Mouse (Mus musculus): ENCODE data around the gene Ctbp2. TPM values are rescaled to one million over a fixed set of nuclear protein-coding genes. Genes with fewer than 3 reads are reported as not detected.

Gene Ctbp2
- total and polyA plus RNA-seq, 3 experiments = 74.9 to 90.7 TPM; not detected in 1

GRCm38 (mm10) chr7:133005772-133006171 lies 118.4 kb downstream of the Ctbp2 start:
- peaks cover 8 to 18% of the 10 kb centered on the region in 2 experiments for H3K4me1 ChIP-seq (ENCODE audit: control insufficient read depth in 1 of 2, insufficient read depth in 2 of 2, low read length in 2 of 2)
- H3K27ac ChIP-seq (ENCODE audit: control insufficient read depth, low read depth, low read length) = no peak overlapping the region
- H3K79me2 ChIP-seq (ENCODE audit: control insufficient read depth, insufficient read depth, low read length, poor library complexity) = no peaks in the 10 kb centered on the region
- no peaks in the 10 kb centered on the region for H3K27me3 ChIP-seq (ENCODE audit: control insufficient read depth in 1 of 2, insufficient read depth in 2 of 2, low read length in 2 of 2)
- TF ChIP-seq CTCF (IDR thresholded peaks at IDR 0.05 in 2 of 3, conservative IDR thresholded peaks at IDR 0.05 in 1 of 3; ENCODE audit: control insufficient read depth in 1 of 3, insufficient read depth in 1 of 3, low read depth in 2 of 3, low read length in 3 of 3, poor library complexity in 1 of 3, severe bottlenecking in 1 of 3) (no peak), UBTF (IDR thresholded peaks at IDR 0.05; ENCODE audit: borderline replicate concordance, insufficient read depth, low read depth, low read length) (no peak), MAX (IDR thresholded peaks at IDR 0.05; ENCODE audit: low read length) (no peak), MAZ (IDR thresholded peaks at IDR 0.05; ENCODE audit: low read depth, low read length) (no peak), GATA1 (IDR thresholded peaks at IDR 0.05; ENCODE audit: low read depth, low read length) (no peak), ZC3H11A (IDR thresholded peaks at IDR 0.05; ENCODE audit: low read depth, low read length) (no peak), ZNF384 (IDR thresholded peaks at IDR 0.05; ENCODE audit: low read depth, low read length) (no peak), NRF1 (IDR thresholded peaks at IDR 0.05; ENCODE audit: insufficient read depth, low read depth, low read length, poor library complexity, severe bottlenecking) (no peak), RAD21 (IDR thresholded peaks at IDR 0.05; ENCODE audit: low read depth, low read length) (no peak), MYB (IDR thresholded peaks at IDR 0.05; ENCODE audit: low read depth, low read length) (no peak), CHD2 (IDR thresholded peaks at IDR 0.05; ENCODE audit: low read length) (no peak), ELF1 (IDR thresholded peaks at IDR 0.05; ENCODE audit: low read depth, low read length) (no peak), ETS1 (IDR thresholded peaks at IDR 0.05; ENCODE audit: low read depth, low read length) (no peak), E2F4 (IDR thresholded peaks at IDR 0.05; ENCODE audit: borderline replicate concordance, low read depth, low read length) (no peak), BHLHE40 (IDR thresholded peaks at IDR 0.05; ENCODE audit: borderline replicate concordance, low read depth, low read length) (no peak), USF1 (IDR thresholded peaks at IDR 0.05; ENCODE audit: low read depth, low read length) (no peak), ZMIZ1 (IDR thresholded peaks at IDR 0.05; ENCODE audit: low read depth, low read length) (no peak), HCFC1 (IDR thresholded peaks at IDR 0.05; ENCODE audit: low read depth, low read length) (no peak), KAT2A (conservative IDR thresholded peaks at IDR 0.05; ENCODE audit: low read depth, low read length) (no peak)
- no peak overlapping the region for H3K4me3 ChIP-seq (ENCODE audit: control insufficient read depth in 1 of 2, insufficient read depth in 1 of 2, low read depth in 2 of 2, low read length in 2 of 2)
- H3K36me3 ChIP-seq (ENCODE audit: control insufficient read depth in 1 of 2, insufficient read depth in 2 of 2, low read length in 2 of 2) = peaks cover 0 to 12% of the 10 kb centered on the region in 2 experiments; a peak in 3 of 4 replicates
- no peak for DNase-seq (ENCODE audit: low read depth, low spot score)
- no peaks in the 10 kb centered on the region for H3K9me3 ChIP-seq (replicated peaks; ENCODE audit: insufficient read depth, low read length)
- no peak overlapping the region for H3K9ac ChIP-seq (ENCODE audit: control insufficient read depth, low read depth, low read length, poor library complexity, severe bottlenecking)

- Histone ChIP-seq H3K9ac (ENCODE audit: control insufficient read depth, low read depth, low read length, poor library complexity, severe bottlenecking) (no peak overlapping the region), H3K27ac (ENCODE audit: control insufficient read depth, low read depth, low read length) (no peak overlapping the region), H3K27me3 (ENCODE audit: control insufficient read depth in 1 of 2, insufficient read depth in 2 of 2, low read length in 2 of 2) (no peaks in the 10 kb centered on the region), H3K4me1 (ENCODE audit: control insufficient read depth in 1 of 2, insufficient read depth in 2 of 2, low read length in 2 of 2) (peaks cover 8 to 17% of the 10 kb centered on the region in 2 experiments), H3K4me3 (ENCODE audit: control insufficient read depth in 1 of 2, insufficient read depth in 1 of 2, low read depth in 2 of 2, low read length in 2 of 2) (no peak overlapping the region), H3K36me3 (ENCODE audit: control insufficient read depth in 1 of 2, insufficient read depth in 2 of 2, low read length in 2 of 2) (peaks cover 1 to 12% of the 10 kb centered on the region in 2 experiments; a peak in 3 of 4 replicates), H3K9me3 (replicated peaks; ENCODE audit: insufficient read depth, low read length) (no peaks in the 10 kb centered on the region), H3K79me2 (ENCODE audit: control insufficient read depth, insufficient read depth, low read length, poor library complexity) (no peaks in the 10 kb centered on the region)
- peak; percentile 88 for DNase-seq (ENCODE audit: low read depth, low spot score)
- TF ChIP-seq MYC (IDR thresholded peaks at IDR 0.05; ENCODE audit: low read depth, low read length) (peak; percentile 96), RAD21 (IDR thresholded peaks at IDR 0.05; ENCODE audit: low read depth, low read length) (peak; percentile 90), UBTF (IDR thresholded peaks at IDR 0.05; ENCODE audit: borderline replicate concordance, insufficient read depth, low read depth, low read length) (no peak), HCFC1 (IDR thresholded peaks at IDR 0.05; ENCODE audit: low read depth, low read length) (no peak), POLR2AphosphoS2 (IDR thresholded peaks at IDR 0.05; ENCODE audit: low read length) (no peak), NRF1 (IDR thresholded peaks at IDR 0.05; ENCODE audit: insufficient read depth, low read depth, low read length, poor library complexity, severe bottlenecking) (no peak), POLR2AphosphoS5 (IDR thresholded peaks at IDR 0.05; ENCODE audit: borderline replicate concordance, low read depth, low read length) (no peak), ZNF384 (IDR thresholded peaks at IDR 0.05; ENCODE audit: low read depth, low read length) (no peak), BHLHE40 (IDR thresholded peaks at IDR 0.05; ENCODE audit: borderline replicate concordance, low read depth, low read length) (0 out of 2 replicates have a peak, but pooled peaks have one; percentile 28), SMC3 (IDR thresholded peaks at IDR 0.05; ENCODE audit: low read depth, low read length) (peak; percentile 88), TCF12 (IDR thresholded peaks at IDR 0.05; ENCODE audit: low read depth, low read length) (peak; percentile 42; the same call in 1 of the 2 replicates), CTCF (IDR thresholded peaks at IDR 0.05 in 2 of 3, conservative IDR thresholded peaks at IDR 0.05 in 1 of 3; ENCODE audit: control insufficient read depth in 1 of 3, insufficient read depth in 1 of 3, low read depth in 2 of 3, low read length in 3 of 3, poor library complexity in 1 of 3, severe bottlenecking in 1 of 3) (peak; percentile 83 to 100 (median 92)), MXI1 (IDR thresholded peaks at IDR 0.05; ENCODE audit: low read depth, low read length) (peak; percentile 99), USF2 (IDR thresholded peaks at IDR 0.05; ENCODE audit: borderline replicate concordance in 1 of 2, insufficient read depth in 1 of 2, low read depth in 1 of 2, low read length in 2 of 2) (no peak), EP300 (IDR thresholded peaks at IDR 0.05; ENCODE audit: low read depth in 1 of 2, low read length in 2 of 2) (peak in 1 of 2 experiments; percentile 61), ELF1 (IDR thresholded peaks at IDR 0.05; ENCODE audit: low read depth, low read length) (no peak), MYB (IDR thresholded peaks at IDR 0.05; ENCODE audit: low read depth, low read length) (no peak), ZKSCAN1 (IDR thresholded peaks at IDR 0.05; ENCODE audit: low read depth, low read length) (no peak), ZC3H11A (IDR thresholded peaks at IDR 0.05; ENCODE audit: low read depth, low read length) (peak; percentile 76), ZMIZ1 (IDR thresholded peaks at IDR 0.05; ENCODE audit: low read depth, low read length) (no peak), MAZ (IDR thresholded peaks at IDR 0.05; ENCODE audit: low read depth, low read length) (0 out of 2 replicates have a peak, but pooled peaks have one; percentile 14)
These were observed 120.7 kb downstream of the Ctbp2 start for GRCm38 (mm10) chr7:133003421-133003820.
